Mouse (Mus musculus) embryonic stem cell, embryonic (primary cell): ENCODE measurements around the gene Ice1.

ENCODE experiments used
- CTCF ChIA-PET, 4 experiments: fragments of 300-600 bp in 2 of 4; fragments of 350-600 bp in 2 of 4; sonication (Branson Sonifier 250); formaldehyde crosslinking; loops; one replicate each; lab custom pipeline; 2022; ENCODE audit warnings: inconsistent platforms in 2 of 4; lab: Charles Lee
- POLR2A ChIA-PET, 4 experiments: fragments of 300-600 bp in 2 of 4; fragments of 350-600 bp in 2 of 4; sonication (Branson Sonifier 250); formaldehyde crosslinking; loops; one replicate each; lab custom pipeline; 2022; ENCODE audit warnings: antibody characterized with exemption in 4 of 4, inconsistent platforms in 1 of 4; lab: Charles Lee

The Ice1 gene

DNA sequence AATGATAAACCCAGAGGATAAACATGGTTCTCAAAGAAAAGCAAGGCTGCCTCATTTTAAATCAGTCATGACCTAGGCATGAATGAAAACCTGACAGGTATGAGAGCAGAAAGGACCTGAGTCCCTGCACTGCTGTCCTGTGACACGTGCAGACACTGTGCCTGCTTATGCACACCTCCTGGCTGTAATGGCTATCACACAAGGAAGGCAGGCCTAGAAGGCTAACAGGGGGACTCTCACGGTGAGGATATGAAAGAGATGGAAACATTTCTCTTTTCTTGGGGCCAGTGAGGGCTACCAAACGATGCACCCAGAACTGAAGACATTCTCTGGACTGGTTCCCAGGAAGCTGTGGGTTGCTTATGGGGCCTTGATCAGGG is 6.6 kb upstream of the Ice1 start:
- ChIA-PET CTCF (interaction anchor here (0.5 to 3.7 kb wide), 30 partner anchors 12 to 539 kb away, joined by 3 to 46 read pairs (median 3); partner anchors contain the start of gene Adamts16 (in 3 of the 4)), POLR2A (interaction anchor here in 1 of 4 experiments (1.2 kb wide), 1 partner anchor 26 kb away, joined by 3 read pairs; no protein-coding TSS in a partner anchor)

DNA sequence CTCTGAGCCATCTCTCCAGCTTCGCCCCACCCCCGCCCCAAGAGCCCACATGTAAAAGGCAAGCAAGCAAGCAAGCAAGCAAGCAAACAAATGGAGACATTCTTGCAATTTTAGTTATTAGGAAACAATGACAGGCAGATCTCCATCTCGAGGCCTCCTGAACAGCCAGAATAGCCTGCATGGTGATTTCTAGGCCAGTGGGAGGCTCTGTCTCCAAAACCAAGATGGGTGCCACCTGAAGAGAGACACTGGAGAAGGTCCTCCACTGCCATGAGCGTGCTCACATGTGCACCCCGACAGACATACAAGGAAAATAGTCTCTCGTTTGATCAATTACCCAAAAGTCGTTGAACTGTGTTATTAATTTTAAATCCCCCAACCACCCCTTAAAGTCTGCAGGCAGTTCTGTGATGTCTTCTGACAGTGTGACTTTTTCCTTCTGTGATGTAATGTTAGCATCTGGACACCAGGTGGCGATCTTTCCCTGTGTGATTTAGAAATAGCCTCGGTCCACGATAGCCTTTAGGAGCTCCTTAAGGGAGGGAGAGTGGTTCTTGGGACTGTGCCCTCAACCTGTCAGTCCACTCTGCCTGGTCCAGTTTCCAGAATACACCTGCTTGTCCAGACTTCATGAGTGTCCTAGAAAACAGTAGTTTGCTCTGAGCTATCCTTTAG is 6.1 kb upstream of the Ice1 start:
- ChIA-PET CTCF (interaction anchor here (0.5 to 3.7 kb wide), 31 partner anchors 13 to 539 kb away, joined by 3 to 46 read pairs (median 3); partner anchors contain the start of gene Adamts16 (in 3 of the 4)), POLR2A (interaction anchor here in 1 of 4 experiments (1.2 kb wide), 1 partner anchor 25 kb away, joined by 3 read pairs; no protein-coding TSS in a partner anchor)

GRCm38 (mm10) chr13:70641941-70642340 is 4.5 kb upstream of the Ice1 start:
- POLR2A ChIA-PET, result no interaction called here
- CTCF ChIA-PET, result interaction anchor here in 2 of 4 experiments (0.5 to 3.7 kb wide), 3 partner anchors 196 to 1097 kb away, joined by 3 to 46 read pairs (median 12); no protein-coding TSS in a partner anchor

DNA sequence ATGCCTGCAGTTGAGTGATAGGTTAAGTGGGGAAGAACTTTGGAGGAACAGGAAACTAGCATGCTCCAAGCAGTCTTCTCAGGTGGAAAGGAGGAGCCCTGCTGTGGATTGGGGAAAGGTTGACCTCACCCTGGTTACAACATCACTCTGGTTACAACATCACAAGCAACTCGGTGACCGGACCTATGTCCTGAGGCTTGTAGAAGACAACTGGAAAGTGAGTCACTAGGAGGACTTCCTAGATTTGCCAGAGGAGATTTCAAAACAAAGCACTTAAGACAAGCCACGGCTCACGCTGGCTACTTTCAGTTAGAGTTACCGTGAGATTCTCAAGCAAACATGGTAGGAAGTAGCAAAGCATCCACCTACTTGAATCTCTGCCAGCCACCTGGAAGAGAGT is 3.9 kb upstream of the Ice1 start:
- POLR2A ChIA-PET, result no interaction called here

DNA sequence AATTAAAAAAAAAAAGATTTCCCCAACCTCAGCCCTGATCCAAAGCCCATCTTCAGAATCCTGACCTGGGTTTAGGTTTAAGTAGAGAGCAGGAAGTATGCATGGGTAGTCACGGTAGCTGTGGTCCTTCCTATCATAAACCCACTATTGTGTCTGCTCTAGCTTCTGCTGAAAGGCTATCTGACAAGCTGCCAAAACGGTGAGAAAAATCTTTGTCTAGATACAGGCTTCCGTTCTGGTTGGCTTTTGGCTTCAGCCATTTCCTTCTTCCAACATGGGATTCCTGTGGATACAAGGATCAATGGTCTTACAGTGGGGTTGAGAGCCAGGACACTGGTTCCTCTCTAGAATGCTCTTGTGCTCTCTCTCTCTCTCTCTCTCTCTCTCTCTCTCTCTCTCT is 2.2 kb upstream of the Ice1 start:
- ChIA-PET CTCF (interaction anchor here in 1 of 4 experiments (0.7 kb wide), 1 partner anchor 51 kb away, joined by 3 read pairs; no protein-coding TSS in a partner anchor), POLR2A (interaction anchor here in 1 of 4 experiments (6.2 kb wide), 1 partner anchor 16 kb away, joined by 77 read pairs; no protein-coding TSS in a partner anchor)

More for the DNA sequence above, 3.9 kb upstream of the Ice1 start:
- CTCF ChIA-PET, result interaction anchor here in 2 of 4 experiments (0.5 to 3.7 kb wide), 4 partner anchors 58 to 1097 kb away, joined by 3 to 46 read pairs (median 8); no protein-coding TSS in a partner anchor

DNA sequence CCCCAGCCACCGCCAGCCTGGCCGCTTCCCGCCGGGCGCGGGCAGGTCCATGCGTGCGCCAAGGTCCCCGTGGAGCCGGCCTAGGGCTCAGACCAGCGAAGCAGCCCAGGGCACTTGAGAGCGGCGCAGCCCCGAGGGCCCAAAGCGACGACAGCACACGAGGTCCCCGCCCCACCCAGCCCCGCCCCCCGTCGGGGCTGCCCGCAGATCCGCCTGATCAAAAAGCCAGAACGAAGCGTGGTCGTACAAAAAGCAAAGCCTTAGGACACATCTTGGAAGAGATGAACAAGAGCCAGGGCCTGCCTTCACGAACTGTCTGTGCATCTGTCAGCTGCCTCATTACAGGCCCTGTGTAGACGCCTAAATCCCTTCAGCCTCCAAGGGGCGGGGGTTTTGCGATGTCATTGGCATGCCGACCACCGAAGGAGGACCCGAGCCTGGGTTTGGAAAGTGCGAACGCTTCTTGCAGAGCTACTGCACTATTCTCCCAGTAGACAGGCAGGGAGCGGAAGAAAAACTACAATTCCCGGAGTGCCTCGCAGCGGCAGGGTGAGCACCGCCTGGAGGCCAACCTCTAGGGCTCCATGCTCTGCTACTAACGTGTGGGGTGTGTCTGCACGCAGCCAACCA is 343 bp upstream of the Ice1 start:
- CTCF ChIA-PET, result interaction anchor here in 2 of 4 experiments (0.6 to 0.8 kb wide), 3 partner anchors 13 to 900 kb away, joined by 3 to 6 read pairs (median 5); no protein-coding TSS in a partner anchor
- POLR2A ChIA-PET, result interaction anchor here in 3 of 4 experiments (0.8 to 6.2 kb wide), 10 partner anchors 9 to 1027 kb away, joined by 3 to 77 read pairs (median 6); partner anchors contain the start of gene Srd5a1 (in 1 of the 3)

DNA sequence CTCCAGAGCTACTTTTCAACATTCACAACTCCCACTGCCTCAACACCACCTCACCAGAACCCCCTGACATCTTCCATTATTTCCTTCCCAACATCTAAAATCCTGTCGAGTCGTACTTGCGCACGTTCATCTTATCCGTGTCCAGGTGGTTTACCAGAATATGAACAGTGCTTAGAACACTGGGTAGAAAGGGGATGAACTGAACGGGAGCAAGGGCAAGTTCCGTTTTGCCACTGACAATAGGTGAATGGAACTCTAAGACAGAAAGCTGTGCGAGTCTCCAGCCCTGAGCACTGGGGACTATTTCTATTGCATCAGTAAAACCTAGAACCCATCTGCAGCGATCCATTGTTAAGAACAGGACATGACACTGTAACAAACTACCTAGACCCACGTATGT is 728 bp downstream of the Ice1 start:
- ChIA-PET CTCF (interaction anchor here in 1 of 4 experiments (0.7 to 1.5 kb wide), 2 partner anchors 10 to 32 kb away, joined by 3 to 5 read pairs; no protein-coding TSS in a partner anchor), POLR2A (interaction anchor here in 3 of 4 experiments (1.3 to 6.2 kb wide), 6 partner anchors 9 to 342 kb away, joined by 5 to 77 read pairs (median 8); no protein-coding TSS in a partner anchor)

- ChIA-PET CTCF (interaction anchor here in 2 of 4 experiments (1.5 to 1.6 kb wide), 2 partner anchors 9 kb away, joined by 3 to 5 read pairs; no protein-coding TSS in a partner anchor), POLR2A (interaction anchor here (0.9 to 6.2 kb wide), 5 partner anchors 9 to 18 kb away, joined by 4 to 77 read pairs (median 6); no protein-coding TSS in a partner anchor)
Measured at GRCm38 (mm10) chr13:70635591-70635990, 1.8 kb downstream of the Ice1 start.

- ChIA-PET CTCF (interaction anchor here in 2 of 4 experiments (0.6 to 1.4 kb wide), 3 partner anchors 9 to 39 kb away, joined by 3 to 5 read pairs (median 3); no protein-coding TSS in a partner anchor), POLR2A (interaction anchor here (0.6 to 6.7 kb wide), 10 partner anchors 8 to 221 kb away, joined by 3 to 77 read pairs (median 6); partner anchors contain the start of gene Ice1 (in 3 of the 4))
Measured at GRCm38 (mm10) chr13:70626416-70626815, 11.0 kb downstream of the Ice1 start.

DNA sequence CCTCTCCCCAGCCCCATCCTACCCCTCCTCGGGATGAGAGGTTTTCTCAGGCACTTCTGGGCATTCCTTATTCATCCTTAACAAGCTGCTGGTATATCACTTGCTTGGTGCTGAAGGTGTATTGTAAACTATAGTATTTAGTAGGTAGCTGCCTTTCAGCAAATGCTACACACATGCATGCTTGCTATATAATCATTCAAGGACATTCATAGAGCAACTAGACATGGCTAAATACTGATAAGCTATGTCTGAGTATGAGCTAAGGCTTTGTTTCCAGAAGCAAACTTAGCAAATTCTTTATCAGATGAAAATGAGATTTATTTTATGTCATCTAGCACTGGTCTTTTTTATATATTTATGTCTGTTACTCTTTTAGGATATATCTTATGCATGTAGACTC is 11.8 kb downstream of the Ice1 start:
- CTCF ChIA-PET, result interaction anchor here in 3 of 4 experiments (0.6 to 1.9 kb wide), 4 partner anchors 10 to 38 kb away, joined by 3 to 5 read pairs (median 3); partner anchors contain the start of gene Ice1 (in 1 of the 3)
- POLR2A ChIA-PET, result interaction anchor here (1.1 to 6.7 kb wide), 9 partner anchors 9 to 25 kb away, joined by 3 to 77 read pairs (median 6); partner anchors contain the start of gene Ice1 (in 3 of the 4)

- ChIA-PET POLR2A (interaction anchor here in 2 of 4 experiments (1.1 to 6.7 kb wide), 4 partner anchors 11 to 24 kb away, joined by 3 to 77 read pairs (median 7); partner anchors contain the start of gene Ice1 (in 1 of the 2)), CTCF (interaction anchor here in 1 of 4 experiments (1.9 kb wide), 1 partner anchor 13 kb away, joined by 5 read pairs; the partner anchor contains the start of gene Ice1)
Measured at GRCm38 (mm10) chr13:70624445-70624844, 13.0 kb downstream of the Ice1 start.

- ChIA-PET POLR2A (interaction anchor here in 1 of 4 experiments (0.6 to 6.7 kb wide), 3 partner anchors 9 to 380 kb away, joined by 3 to 77 read pairs (median 3); partner anchors contain the start of gene Ice1), CTCF (interaction anchor here in 1 of 4 experiments (0.7 kb wide), 1 partner anchor 21 kb away, joined by 3 read pairs; no protein-coding TSS in a partner anchor)
Measured at GRCm38 (mm10) chr13:70622461-70623057, 14.9 kb downstream of the Ice1 start.

DNA sequence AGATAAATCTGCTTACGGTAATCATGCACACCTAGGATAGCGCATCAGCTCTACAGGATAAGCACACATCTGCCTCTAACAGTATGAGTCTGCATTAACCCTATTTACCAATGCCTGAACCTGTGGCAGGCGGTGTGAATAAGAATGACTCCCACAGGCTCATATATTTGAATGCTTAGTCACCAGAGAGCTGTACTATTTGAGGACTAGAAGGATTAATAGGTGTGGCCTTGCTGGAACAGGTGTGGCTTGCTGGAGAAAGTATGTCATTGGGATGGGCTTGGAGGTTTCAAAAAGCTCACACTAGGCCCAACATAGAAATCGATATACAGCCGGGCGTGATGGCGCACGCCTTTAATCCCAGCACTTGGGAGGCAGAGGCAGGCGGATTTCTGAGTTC is 15.9 kb downstream of the Ice1 start:
- ChIA-PET CTCF (interaction anchor here in 1 of 4 experiments (1.0 to 1.1 kb wide), 2 partner anchors 17 to 34 kb away, joined by 3 to 4 read pairs; no protein-coding TSS in a partner anchor), POLR2A (interaction anchor here in 2 of 4 experiments (1.1 to 6.7 kb wide), 3 partner anchors 12 to 16 kb away, joined by 3 to 77 read pairs (median 7); partner anchors contain the start of gene Ice1 (in 2 of the 2))

- CTCF ChIA-PET, result no interaction called here
- POLR2A ChIA-PET, result interaction anchor here in 1 of 4 experiments (1.5 to 1.6 kb wide), 2 partner anchors 11 to 25 kb away, joined by 5 read pairs; no protein-coding TSS in a partner anchor
Measured at GRCm38 (mm10) chr13:70612837-70613236, 24.6 kb downstream of the Ice1 start.

GRCm38 (mm10) chr13:70610431-70611420 is 26.7 kb downstream of the Ice1 start:
- POLR2A ChIA-PET, result interaction anchor here in 1 of 4 experiments (1.0 to 1.6 kb wide), 4 partner anchors 7 to 27 kb away, joined by 3 to 5 read pairs (median 4); partner anchors contain the start of gene Ice1
- CTCF ChIA-PET, result interaction anchor here in 2 of 4 experiments (0.7 to 1.2 kb wide), 3 partner anchors 9 to 24 kb away, joined by 3 to 6 read pairs (median 3); no protein-coding TSS in a partner anchor

DNA sequence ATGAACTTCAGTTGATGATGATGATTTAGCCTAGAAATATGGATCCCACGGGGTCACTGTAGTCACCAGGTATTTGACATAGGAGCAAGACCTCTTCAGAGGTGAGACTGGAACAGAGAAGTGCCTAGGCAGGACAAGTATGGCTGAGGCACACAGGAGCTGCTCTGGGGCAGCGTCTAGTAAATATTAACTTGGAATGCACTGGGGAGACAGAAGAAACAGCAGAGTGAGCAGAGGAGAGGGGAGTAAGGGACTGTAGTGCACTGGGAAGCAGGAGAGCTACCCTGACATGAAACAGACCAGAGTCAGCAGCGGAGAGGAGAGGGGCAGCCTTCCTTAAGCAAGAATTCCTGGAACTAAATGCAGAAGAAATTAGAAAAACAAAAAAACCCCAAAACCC is 27.8 kb downstream of the Ice1 start:
- ChIA-PET CTCF (no interaction called here), POLR2A (interaction anchor here in 1 of 4 experiments (0.5 to 1.6 kb wide), 3 partner anchors 8 to 12 kb away, joined by 3 to 4 read pairs (median 3); no protein-coding TSS in a partner anchor)
